Mouse (Mus musculus): ENCODE measurements around the gene Tex14.

DNA sequence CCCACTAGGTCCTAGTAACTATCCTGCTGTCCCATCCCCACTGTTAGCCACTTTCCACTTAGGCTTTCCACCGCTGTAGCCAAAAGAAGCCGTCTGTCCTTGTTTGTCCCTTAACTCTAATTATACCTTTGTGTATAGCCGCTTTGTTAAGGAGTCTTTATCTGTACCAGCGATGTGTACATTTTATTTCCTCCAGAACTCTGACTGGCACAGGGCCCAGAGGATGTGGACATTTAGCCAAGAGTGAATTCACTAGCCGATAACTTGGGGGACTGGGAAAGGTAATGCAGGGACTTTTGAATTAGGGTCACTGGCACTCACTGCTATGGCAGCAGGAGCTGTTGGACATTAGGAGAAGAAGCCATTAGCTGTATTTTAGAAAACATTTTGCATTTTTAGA, 149.5 kb downstream of the Tex14 start:
- TF ChIP-seq POLR2A (IDR thresholded peaks at IDR 0.05; ENCODE audit: borderline replicate concordance, insufficient read depth, low read length): no peak
- TF ChIP-seq CTCF (IDR thresholded peaks at IDR 0.05; ENCODE audit: borderline replicate concordance, insufficient read depth, low read depth, low read length): no peak
